ENCODE assay signal across 8 mouse cellular contexts in the genomic region with DNA sequence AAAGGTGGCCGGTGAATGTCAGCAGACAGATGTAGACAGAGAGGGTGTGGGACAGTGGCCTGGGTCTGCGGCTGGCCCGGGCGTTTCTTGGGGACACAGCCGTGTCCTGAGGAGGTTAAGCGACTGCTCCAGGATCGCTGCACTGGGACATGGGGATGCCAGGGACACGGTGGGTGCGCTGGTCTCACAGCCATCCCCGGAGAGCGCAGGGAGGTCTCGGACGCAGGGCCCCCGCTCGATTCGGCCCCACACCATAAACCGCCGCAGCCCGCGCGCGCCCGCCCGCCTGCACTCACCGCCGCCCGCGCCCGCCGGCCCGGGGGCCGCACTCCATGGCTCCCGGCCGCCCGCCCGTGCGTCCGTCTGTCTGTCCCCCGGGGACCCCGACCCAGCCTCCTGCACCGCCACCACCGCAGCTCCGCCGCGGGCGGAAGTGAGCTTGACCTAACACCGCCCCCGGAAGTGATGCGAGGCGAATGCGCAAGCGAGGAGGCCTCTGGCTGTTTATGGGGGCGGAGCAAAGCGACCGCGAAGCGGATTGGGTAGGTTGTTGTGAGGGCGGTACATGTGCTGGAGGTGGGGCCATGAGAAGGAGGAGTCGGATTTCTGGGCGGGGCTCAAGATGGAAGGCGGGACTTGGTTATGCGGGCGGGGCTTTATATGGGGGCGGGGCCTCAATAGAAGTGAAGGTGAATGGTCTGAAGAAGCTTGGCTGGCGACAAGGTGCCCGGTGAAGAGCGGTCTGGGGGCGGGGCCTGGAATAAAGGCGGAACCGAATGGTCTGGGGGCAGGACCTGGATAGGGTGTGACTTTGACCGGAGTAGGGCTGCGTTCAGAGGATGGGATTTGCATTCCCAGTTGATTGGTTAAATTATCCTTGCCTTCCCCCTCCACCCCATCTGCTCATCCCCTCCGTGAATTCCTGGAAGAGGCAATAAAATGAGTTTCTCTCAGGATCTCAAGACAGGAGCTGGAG. TPM values are rescaled to one million over a fixed set of nuclear protein-coding genes. Genes with fewer than 3 reads are reported as not detected.
DNase-seq lines count a peak whose midpoint lies in the region; ATAC-seq lines count a peak whose summit lies in the region.

A gene (minus strand): TSS at position 463 of the 976 bp plus-strand sequence.

- WGBS in lung, embryonic 16.5 days: under 1% methylated on average over 69 of the region's 73 CpGs

- DNase-seq in MEL-GATA-1-ER (ENCODE audit: extremely low read depth, low read depth): peak; percentile 89
- DNase-seq in cerebellum, adult 8-10 months: peak; percentile 90
- DNase-seq in forelimb bud, embryonic 11.5 days (ENCODE audit: low read depth, low spot score): peak; percentile 99
- DNase-seq in layer of hippocampus, adult 9-10 months (ENCODE audit: low spot score): peak; percentile 74
- peak; percentile 73 for DNase-seq in ovary, postnatal 10 days (ENCODE audit: low spot score)
- peak; percentile 95 for DNase-seq in thymus, postnatal 10 days (ENCODE audit: low spot score in 2 of 2)

- peak; percentile 95 to 96 for ATAC-seq in hematopoietic stem cell, adult 5-6 weeks (replicated peaks in 1 of 2; ENCODE audit: insufficient read depth in 1 of 2, low FRiP score in 2 of 2, low TSS enrichment in 1 of 2, low read depth in 1 of 2, poor library complexity in 2 of 2, severe bottlenecking in 2 of 2)
- ATAC-seq in lung, embryonic 16.5 days (ENCODE audit: low read depth): peak; percentile 98

- peak within 1 kb of the TSS; percentile 59 for H3K27ac ChIP-seq in lung, embryonic 16.5 days (ENCODE audit: low read length)

- H3K9me3 ChIP-seq in lung, embryonic 16.5 days (ENCODE audit: control insufficient read depth, low read length): no peaks in the 10 kb centered on the region

- H3K27me3 ChIP-seq in lung, embryonic 16.5 days (ENCODE audit: control insufficient read depth, insufficient read depth, low read depth, low read length): no peaks in the 10 kb centered on the region

- peaks cover 22% of the 10 kb centered on the region for H3K4me1 ChIP-seq in lung, embryonic 16.5 days (replicated peaks; ENCODE audit: control insufficient read depth, insufficient read depth, low read length)

- H3K9ac ChIP-seq in lung, embryonic 16.5 days (ENCODE audit: low read length): peak within 1 kb of the TSS; percentile 93

- H3K4me2 ChIP-seq in lung, embryonic 16.5 days (ENCODE audit: low read depth, low read length): peak within 1 kb of the TSS; percentile 98

- peak within 1 kb of the TSS; percentile 90 for H3K4me3 ChIP-seq in lung, embryonic 16.5 days (ENCODE audit: low read length)

- 0 out of 2 replicates have a peak, but pooled peaks cover 2% of the 10 kb centered on the region for H3K36me3 ChIP-seq in lung, embryonic 16.5 days (ENCODE audit: control insufficient read depth, insufficient read depth, low read length)

RNA-seq across cellular contexts. Expression of the gene that starts here (rescaled TPM):
- total RNA-seq in hematopoietic stem cell, adult 5-6 weeks (2017): 16.3 and 20.9 TPM in 2 replicates
- polyA plus RNA-seq in lung, embryonic 16.5 days (2015; fragmentation: Nextera tagmentation; extraction: Ambion mirVana): 77.4 and 80.9 TPM in 2 replicates

Comparison
In these comparisons a context has a peak if more than half of its experiments do, and no peak if none do; other contexts are left out.
1. Peak in every context shown above with its lines: DNase-seq, ATAC-seq, H3K4me3 ChIP-seq and H3K27ac ChIP-seq.